Mouse (Mus musculus) macrophage (primary cell): ENCODE data around the gene Chst11. TPM values are rescaled to one million over a fixed set of nuclear protein-coding genes. Genes with fewer than 3 reads are reported as not detected.
A peak's percentile ranks its signal among the peaks of the same experiment; 100 is the strongest.

ENCODE experiments used
- H3K27ac ChIP-seq: fragments of 350-480 bp; formaldehyde crosslinking; 2 replicates; pipeline ENCODE4 v1.9.0; 2021
- H3K36me3 ChIP-seq: fragments of 350-480 bp; formaldehyde crosslinking; 2 replicates; pipeline ENCODE4 v1.9.0; 2021; ENCODE audit errors: inconsistent target
- H3K4me3 ChIP-seq: fragments of 350-480 bp; formaldehyde crosslinking; 2 replicates; pipeline ENCODE4 v1.9.0; 2021; ENCODE audit errors: inconsistent target
- H3K79me2 ChIP-seq: fragments of 350-480 bp; formaldehyde crosslinking; 2 replicates; pipeline ENCODE4 v1.9.0; 2021; ENCODE audit errors: inconsistent target
- WGBS: methylation state at CpG from one replicate; pipeline ENCODE4 v1.1.7; 2026; ENCODE audit warnings: inconsistent platforms; ENCODE audit not compliant: missing documents; 5-methylcytosine and 5-hydroxymethylcytosine counted together
- polyA plus RNA-seq: library from polyadenylated mRNA; stranded (reverse); fragments of 250-400 nt; gene quantifications from 3 replicates; pipeline ENCODE4 v1.2.4, GENCODE M21; 2018; ENCODE audit warnings: inconsistent platforms

Gene Chst11
- polyA plus RNA-seq, 1 experiment from 2014 or later, result 10.6 TPM

DNA sequence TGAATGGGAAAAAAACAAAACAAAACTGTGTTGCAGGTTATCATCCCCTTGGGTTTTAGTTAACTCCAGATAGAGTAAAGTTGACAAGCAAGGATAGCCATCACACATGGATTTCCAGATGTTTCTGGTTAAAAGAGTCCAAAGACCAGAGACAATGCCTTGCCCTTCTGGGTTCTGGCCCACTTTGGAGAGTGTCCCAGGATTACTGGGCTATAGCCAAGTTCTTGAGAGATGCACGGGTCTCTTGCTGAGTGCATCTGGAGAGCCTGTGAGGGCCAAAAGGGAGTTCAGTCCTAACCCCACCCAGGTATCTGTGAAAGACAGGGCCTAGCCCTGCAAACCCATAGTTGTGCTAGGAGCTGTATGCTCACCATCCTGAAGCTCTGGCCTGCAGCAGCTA, 193.4 kb downstream of the Chst11 start:
- Histone ChIP-seq H3K27ac (no peak overlapping the region), H3K79me2 (no peaks in the 10 kb centered on the region), H3K36me3 (no peaks in the 10 kb centered on the region), H3K4me3 (no peak overlapping the region)
- 75% methylated on average over 1 of the region's 1 CpGs for WGBS

DNA sequence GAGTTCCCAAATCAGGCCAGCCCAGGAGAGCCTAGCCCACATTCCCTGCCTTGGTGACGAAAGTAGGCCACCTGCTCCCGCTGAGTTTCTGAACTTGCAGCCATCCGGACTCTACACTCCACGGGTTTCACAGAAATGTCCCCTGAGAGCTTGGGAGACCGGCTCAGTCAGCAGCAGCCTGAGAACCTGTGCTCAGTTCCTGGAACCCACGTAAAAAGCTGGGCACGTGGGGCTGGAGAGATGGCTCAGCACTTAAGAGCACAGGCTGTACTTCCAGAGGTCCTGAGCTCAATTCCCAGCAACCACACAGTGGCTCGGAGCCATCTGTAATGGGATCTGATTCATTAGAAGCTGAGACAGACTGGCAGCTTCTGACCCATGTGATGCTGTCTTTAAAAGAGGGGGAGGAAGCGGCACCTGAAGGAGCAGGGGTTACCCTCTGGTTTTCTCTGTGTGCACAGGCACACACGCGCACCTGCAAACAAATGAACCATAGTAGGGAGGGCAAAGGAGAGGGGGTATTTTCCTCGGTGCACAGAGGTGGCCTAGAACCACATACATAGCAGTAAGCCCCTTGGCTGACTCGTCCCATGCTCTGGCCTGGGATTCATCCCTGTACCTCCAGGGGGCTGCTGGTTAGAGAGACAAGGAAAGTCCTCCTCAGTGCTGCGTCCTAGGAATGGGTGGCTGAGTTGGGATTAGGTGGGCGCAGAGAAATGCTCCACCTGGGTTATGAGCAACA, 196.7 kb downstream of the Chst11 start:
- peak overlapping the region; percentile 93; the same call in 1 of the 2 replicates for H3K27ac ChIP-seq
- no peaks in the 10 kb centered on the region for H3K79me2 ChIP-seq
- WGBS, result 96% methylated on average over 15 of the region's 15 CpGs
- no peak overlapping the region for H3K4me3 ChIP-seq
- no peaks in the 10 kb centered on the region for H3K36me3 ChIP-seq

- 77% methylated on average over 8 of the region's 8 CpGs for WGBS
Observed at GRCm38 (mm10) chr10:83182573-83182960, 197.3 kb downstream of the Chst11 start.

GRCm38 (mm10) chr10:83183634-83184479, 198.6 kb downstream of the Chst11 start:
- H3K36me3 ChIP-seq, result no peaks in the 10 kb centered on the region
- peak overlapping the region; percentile 93 for H3K27ac ChIP-seq
- no peaks in the 10 kb centered on the region for H3K79me2 ChIP-seq
- WGBS, result 41% methylated on average over 11 of the region's 12 CpGs
- no peak overlapping the region for H3K4me3 ChIP-seq

More at GRCm38 (mm10) chr10:83182573-83182960, 197.3 kb downstream of the Chst11 start:
- H3K27ac ChIP-seq, result peak overlapping the region; percentile 93
- H3K4me3 ChIP-seq, result no peak overlapping the region
- no peaks in the 10 kb centered on the region for H3K79me2 ChIP-seq
- H3K36me3 ChIP-seq, result no peaks in the 10 kb centered on the region

DNA sequence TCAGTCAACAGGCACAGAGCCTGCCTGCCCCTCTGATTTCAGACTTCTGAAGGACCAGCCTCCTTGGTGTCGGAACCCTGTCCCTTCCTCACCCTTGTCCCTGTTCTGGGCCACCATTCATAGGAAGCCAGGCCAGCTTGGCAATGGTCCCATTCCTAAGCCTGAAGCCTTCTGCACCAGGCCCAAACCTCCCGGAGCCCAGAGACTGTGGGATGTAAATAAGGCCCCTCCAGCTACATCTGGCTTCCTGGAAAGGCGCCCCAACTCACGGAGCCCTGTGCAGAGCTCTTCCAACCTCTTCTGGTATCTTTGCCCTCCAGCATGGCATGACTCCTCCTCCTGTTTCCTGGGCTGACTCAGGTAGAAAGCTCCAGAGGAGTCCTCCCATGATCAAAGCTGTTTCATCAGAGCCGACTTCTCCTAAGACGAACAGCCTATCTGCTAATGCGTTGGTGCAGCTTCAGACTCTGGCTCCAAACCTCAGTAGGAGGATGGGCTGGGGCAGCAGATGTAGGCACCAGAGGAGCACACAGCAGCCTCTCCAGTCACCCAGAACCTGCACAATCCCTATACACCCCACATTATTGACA, 199.3 kb downstream of the Chst11 start:
- Histone ChIP-seq H3K4me3 (no peak overlapping the region), H3K79me2 (no peaks in the 10 kb centered on the region), H3K27ac (peak overlapping the region; percentile 93), H3K36me3 (no peaks in the 10 kb centered on the region)
- 20% methylated on average over 7 of the region's 7 CpGs for WGBS

GRCm38 (mm10) chr10:83185121-83185520, 199.8 kb downstream of the Chst11 start:
- Histone ChIP-seq H3K36me3 (no peaks in the 10 kb centered on the region), H3K4me3 (no peak overlapping the region), H3K27ac (peak overlapping the region; percentile 93), H3K79me2 (no peaks in the 10 kb centered on the region)
- 95% methylated on average over 6 of the region's 6 CpGs for WGBS

GRCm38 (mm10) chr10:83186167-83186566, 200.9 kb downstream of the Chst11 start:
- WGBS, result 94% methylated on average over 8 of the region's 8 CpGs
- H3K36me3 ChIP-seq, result no peaks in the 10 kb centered on the region
- H3K27ac ChIP-seq, result no peak overlapping the region
- no peaks in the 10 kb centered on the region for H3K79me2 ChIP-seq
- H3K4me3 ChIP-seq, result no peak overlapping the region

DNA sequence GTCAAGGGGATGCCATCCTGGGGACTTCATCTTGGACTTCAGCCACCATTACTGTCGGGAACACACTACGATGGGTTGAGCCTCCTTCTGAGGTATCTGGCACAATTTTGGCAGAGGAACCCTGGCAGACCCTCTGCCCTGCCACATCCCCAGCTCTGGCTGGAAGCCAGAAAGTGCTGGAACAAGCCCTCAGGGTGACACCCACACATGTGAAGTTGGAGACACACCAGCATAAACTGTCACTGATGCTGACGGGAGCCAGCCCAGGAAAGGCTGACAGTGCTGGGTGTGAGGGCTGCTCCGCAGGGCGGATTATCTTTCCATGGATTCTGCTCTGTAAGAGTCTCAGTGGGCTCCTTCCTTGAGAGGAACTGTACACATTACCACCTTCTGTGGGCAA, 201.7 kb downstream of the Chst11 start:
- no peaks in the 10 kb centered on the region for H3K36me3 ChIP-seq
- no peak overlapping the region for H3K4me3 ChIP-seq
- 82% methylated on average over 5 of the region's 5 CpGs for WGBS
- no peak overlapping the region for H3K27ac ChIP-seq
- H3K79me2 ChIP-seq, result no peaks in the 10 kb centered on the region

DNA sequence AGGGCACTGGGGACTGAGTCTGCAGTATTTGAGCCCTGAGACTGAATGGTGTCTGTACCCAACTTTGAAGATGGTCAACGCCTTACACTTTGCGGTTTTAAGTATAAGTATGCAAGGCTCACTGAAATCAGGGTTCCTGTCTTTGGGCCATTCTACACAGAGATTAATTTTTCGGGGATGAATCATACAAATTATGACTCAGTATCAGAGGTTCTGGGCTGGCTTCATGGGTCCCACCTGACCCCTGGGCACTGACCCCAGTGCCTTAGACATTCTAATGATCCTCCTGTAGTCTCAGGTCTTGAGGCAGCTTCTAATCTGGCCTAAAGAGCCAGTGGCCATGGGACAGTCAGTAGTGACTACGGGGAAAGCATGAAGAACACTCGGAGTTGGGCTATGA, 203.8 kb downstream of the Chst11 start:
- Histone ChIP-seq H3K27ac (no peak overlapping the region), H3K4me3 (no peak overlapping the region), H3K36me3 (no peaks in the 10 kb centered on the region), H3K79me2 (no peaks in the 10 kb centered on the region)
- 91% methylated on average over 5 of the region's 5 CpGs for WGBS

GRCm38 (mm10) chr10:83191476-83191875, 206.2 kb downstream of the Chst11 start:
- 94% methylated on average over 14 of the region's 17 CpGs for WGBS
- Histone ChIP-seq H3K27ac (no peak overlapping the region), H3K79me2 (no peaks in the 10 kb centered on the region), H3K36me3 (no peaks in the 10 kb centered on the region), H3K4me3 (no peak overlapping the region)

DNA sequence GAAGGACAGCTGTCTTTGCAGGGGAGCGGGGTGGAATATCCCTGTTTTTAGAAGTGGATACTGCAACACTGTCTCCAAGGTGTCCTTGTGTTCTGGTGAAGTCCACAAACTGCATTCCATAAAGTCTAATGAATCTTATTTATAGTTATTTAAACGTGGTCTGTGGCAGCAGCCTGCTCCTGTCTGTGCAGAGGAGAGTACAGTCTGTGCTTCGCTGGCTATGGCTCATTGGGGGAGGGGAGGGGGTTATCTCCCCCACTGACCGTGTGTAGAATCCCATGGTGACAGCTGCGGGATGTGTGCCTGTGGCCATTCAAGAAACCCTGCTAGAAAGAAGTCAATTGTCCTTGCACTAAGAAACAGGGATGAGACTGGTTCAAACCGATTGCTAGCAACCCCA, 206.7 kb downstream of the Chst11 start:
- Histone ChIP-seq H3K4me3 (no peak overlapping the region), H3K36me3 (no peaks in the 10 kb centered on the region), H3K79me2 (no peaks in the 10 kb centered on the region), H3K27ac (no peak overlapping the region)
- 90% methylated on average over 6 of the region's 6 CpGs for WGBS

DNA sequence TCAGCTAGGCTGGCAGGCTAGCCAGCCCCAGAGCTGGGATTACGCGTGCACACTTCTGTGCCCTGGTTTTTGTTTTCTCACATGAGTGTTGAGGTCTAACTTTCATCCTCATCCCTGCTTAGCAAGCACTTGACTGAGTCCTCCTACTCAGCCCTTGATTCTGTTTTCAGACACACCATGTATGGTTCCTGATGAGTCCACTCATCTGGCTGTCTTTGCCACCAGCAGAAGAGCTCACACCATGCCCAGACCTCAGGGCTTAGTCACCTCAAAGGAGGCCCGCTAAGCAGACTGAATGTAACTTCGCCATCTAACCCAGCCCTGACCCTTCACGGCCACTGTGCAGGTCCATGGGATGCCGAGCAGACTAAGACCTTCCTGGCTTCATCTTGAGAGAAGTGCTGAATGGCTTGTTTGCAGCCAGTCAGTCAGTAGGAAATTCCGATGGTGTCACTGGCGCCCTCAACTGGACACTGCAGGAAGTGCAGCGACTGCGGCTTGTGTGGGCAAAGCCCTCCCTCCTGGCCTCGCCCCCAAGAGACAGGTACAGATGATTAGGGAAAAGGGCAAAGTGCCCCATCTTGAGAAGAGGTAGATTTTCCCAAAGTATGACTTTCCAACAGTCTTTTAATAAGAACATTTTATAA, 212.5 kb downstream of the Chst11 start:
- Histone ChIP-seq H3K79me2 (no peaks in the 10 kb centered on the region), H3K4me3 (no peak overlapping the region), H3K36me3 (no peaks in the 10 kb centered on the region), H3K27ac (peak overlapping the region; percentile 15; the same call in 1 of the 2 replicates)
- WGBS, result 46% methylated on average over 11 of the region's 11 CpGs

GRCm38 (mm10) chr10:83198692-83199091, 213.4 kb downstream of the Chst11 start:
- Histone ChIP-seq H3K36me3 (no peaks in the 10 kb centered on the region), H3K4me3 (no peak overlapping the region), H3K79me2 (no peaks in the 10 kb centered on the region), H3K27ac (no peak overlapping the region)
- WGBS, result 60% methylated on average over 5 of the region's 5 CpGs

DNA sequence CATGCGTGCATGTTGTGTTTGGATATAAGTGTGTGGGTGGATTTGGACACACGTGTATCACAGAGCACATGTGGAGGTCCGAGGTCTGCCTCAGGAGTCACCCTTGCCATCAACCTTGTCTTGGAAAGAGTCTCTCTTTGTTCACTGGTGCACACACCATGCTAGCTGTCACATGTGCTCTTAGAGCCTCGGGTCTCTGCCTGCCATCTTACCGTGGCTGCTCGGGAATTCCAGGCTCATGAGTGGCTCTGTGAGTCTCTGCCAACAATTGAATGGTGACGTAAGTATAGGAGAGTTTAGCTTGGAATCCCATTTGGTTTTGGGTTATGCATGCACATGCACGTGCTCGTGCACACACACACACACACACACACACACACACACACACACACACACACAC, 214.0 kb downstream of the Chst11 start:
- Histone ChIP-seq H3K27ac (no peak overlapping the region), H3K79me2 (no peaks in the 10 kb centered on the region), H3K36me3 (no peaks in the 10 kb centered on the region), H3K4me3 (no peak overlapping the region)
- WGBS, result 93% methylated on average over 9 of the region's 9 CpGs
